Mouse (Mus musculus) embryonic facial prominence, embryonic 10.5 days (tissue): ENCODE results near the gene Fam19a3. TPM values are rescaled to one million over a fixed set of nuclear protein-coding genes. Genes with fewer than 3 reads are reported as not detected.
"Not testable (repeated sequence)": the region's sequence is repeated elsewhere in the genome, so short reads cannot be mapped to it uniquely, and the experiment has no call there.

Experiments used
- DNase-seq: peaks from one replicate; pipeline ENCODE4 v3.0.0-alpha.2; 2017; ENCODE audit warnings: low spot score
- H3K27ac ChIP-seq: fragments of 300-500 bp; sonication (generic); replicated peaks from 2 replicates; pipeline ENCODE4 v1.5.1; 2016; ENCODE audit warnings: mild to moderate bottlenecking
- H3K27me3 ChIP-seq: fragments of 300-500 bp; sonication (generic); replicated peaks from 2 replicates; pipeline ENCODE4 v1.6.1; 2016; ENCODE audit warnings: low read depth, mild to moderate bottlenecking; ENCODE audit not compliant: poor library complexity, severe bottlenecking
- H3K36me3 ChIP-seq: fragments of 300-500 bp; sonication (generic); replicated peaks from 2 replicates; pipeline ENCODE4 v1.6.1; 2016; ENCODE audit warnings: mild to moderate bottlenecking, moderate library complexity
- H3K4me1 ChIP-seq: fragments of 300-500 bp; sonication (generic); 2 replicates; pipeline ENCODE4 v1.6.1; 2016
- H3K4me3 ChIP-seq: fragments of 300-500 bp; sonication (generic); 2 replicates; pipeline ENCODE4 v1.5.1; 2016; ENCODE audit warnings: mild to moderate bottlenecking, moderate library complexity
- H3K9me3 ChIP-seq: fragments of 300-500 bp; sonication (generic); 2 replicates; pipeline ENCODE4 v1.6.1; 2016; ENCODE audit warnings: mild to moderate bottlenecking
- WGBS: fragments of 180-500 bp; shearing (Covaris S2); methylation state at CpG from one replicate; pipeline ENCODE4 v1.1.7; 2016; 5-methylcytosine and 5-hydroxymethylcytosine counted together
- polyA plus RNA-seq: library from polyadenylated mRNA; unstranded; fragments of >200 nt; fragmentation: Nextera tagmentation; extraction: Ambion mirVana; gene quantifications from 2 replicates; pipeline ENCODE4 v1.2.1, GENCODE M21; 2016

Gene Fam19a3
- 0.04 and 0.10 TPM in 2 replicates for polyA plus RNA-seq

DNA sequence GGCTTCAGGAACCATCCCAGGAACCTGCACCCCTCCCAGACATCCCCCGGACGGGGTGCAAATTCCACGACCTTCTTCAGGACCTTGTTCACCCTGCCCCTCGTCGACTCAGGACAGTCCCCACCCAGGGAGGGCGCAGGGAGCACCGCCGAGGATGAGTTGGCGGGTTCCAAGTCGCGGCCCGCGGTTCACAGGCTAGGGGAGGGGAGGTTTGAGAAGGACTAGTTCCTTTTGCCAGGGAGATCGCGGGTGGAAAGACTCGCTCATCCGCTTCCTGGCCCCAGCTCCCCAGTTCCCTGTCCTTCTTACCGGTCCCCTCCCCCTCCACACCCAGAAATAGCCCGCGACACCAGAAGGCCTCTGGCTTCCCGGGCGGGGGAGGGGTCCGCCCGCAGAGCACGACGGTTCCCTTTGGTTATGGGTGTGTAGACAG is at the start of gene Fam19a3:
Fam19a3 (minus strand) TSS at position 370 of the 433 bp plus-strand sequence.
- Histone ChIP-seq H3K27ac (no peak within 1 kb of the TSS; the same call in 1 of the 2 replicates), H3K4me3 (peak within 1 kb of the TSS; percentile 64), H3K9me3 (no peaks in the 10 kb centered on the region), H3K4me1 (peaks cover 31% of the 10 kb centered on the region), H3K27me3 (peaks cover 100% of the 10 kb centered on the region), H3K36me3 (no peaks in the 10 kb centered on the region)
- DNase-seq = peak; percentile 39
- WGBS = under 1% methylated on average over 26 of the region's 26 CpGs

DNA sequence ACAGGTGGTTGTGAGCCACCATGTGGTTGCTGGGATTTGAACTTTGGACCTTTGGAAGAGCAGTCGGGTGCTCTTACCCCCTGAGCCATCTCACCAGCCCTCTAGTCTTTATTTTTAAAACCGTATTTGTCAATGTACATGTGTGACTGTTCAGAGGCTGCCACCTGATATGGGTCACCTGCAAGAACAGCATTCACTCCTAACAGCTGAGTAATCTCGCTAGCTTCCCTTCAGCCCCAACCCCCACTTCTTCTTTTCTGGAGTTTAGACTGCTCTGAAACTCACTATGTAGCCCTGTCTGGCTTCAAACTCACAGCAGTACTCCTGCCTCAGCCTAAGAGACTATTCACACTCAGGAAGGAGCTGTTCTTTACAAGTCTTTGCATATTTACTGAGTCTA is 40.8 kb upstream of the Fam19a3 start:
- Histone ChIP-seq H3K4me1 (peaks cover 15% of the 10 kb centered on the region), H3K27ac (no peak overlapping the region), H3K4me3 (no peak overlapping the region), H3K27me3 (no peaks in the 10 kb centered on the region), H3K9me3 (no peaks in the 10 kb centered on the region), H3K36me3 (peaks cover 42% of the 10 kb centered on the region)
- WGBS = 76% methylated on average over 3 of the region's 3 CpGs
- no peak for DNase-seq

DNA sequence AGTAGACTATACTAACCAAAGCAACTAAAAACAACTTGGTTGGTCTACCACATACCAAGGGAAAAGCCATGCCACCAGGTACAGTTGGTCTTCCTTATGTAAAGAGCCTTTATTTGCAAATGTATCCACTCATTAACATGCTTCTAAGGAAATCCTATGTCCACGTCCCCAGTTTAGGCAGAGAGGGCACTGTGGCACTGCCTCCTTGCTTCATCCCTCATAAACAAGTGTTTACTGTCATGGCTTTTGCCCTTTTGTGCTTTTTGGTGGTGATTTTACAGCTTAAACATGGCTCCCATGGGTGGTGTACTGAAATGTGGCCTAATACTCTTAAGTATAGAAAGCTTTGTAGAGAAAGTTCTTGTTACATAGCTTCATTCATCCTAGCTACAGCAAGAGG is 38.8 kb upstream of the Fam19a3 start:
- no peak for DNase-seq
- H3K27me3 ChIP-seq = no peaks in the 10 kb centered on the region
- no peak overlapping the region for H3K27ac ChIP-seq
- WGBS = 58% methylated on average over 1 of the region's 1 CpGs
- peaks cover 23% of the 10 kb centered on the region for H3K36me3 ChIP-seq
- H3K9me3 ChIP-seq = no peaks in the 10 kb centered on the region
- H3K4me3 ChIP-seq = no peak overlapping the region
- peaks cover 27% of the 10 kb centered on the region for H3K4me1 ChIP-seq

DNA sequence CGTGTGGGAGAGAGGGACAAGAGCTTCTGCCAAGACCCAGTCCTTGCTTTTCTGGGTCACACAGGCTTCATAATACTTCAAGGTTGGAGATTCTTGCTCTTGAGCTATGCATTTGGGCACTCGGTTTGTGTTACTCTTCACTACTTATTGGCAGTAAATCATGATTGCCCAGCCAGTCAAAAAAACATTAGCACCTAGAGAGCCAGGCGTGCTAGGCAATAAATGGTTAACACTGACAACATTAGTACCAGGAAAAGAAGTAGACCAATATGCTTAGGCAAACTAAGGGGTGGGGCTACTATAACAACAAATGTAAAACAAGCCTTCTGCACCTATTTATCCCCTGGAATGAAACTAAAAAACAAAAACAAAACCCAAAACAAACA is 37.1 kb upstream of the Fam19a3 start:
- Histone ChIP-seq H3K27ac (peak overlapping the region; percentile 95), H3K4me1 (peaks cover 27% of the 10 kb centered on the region), H3K27me3 (no peaks in the 10 kb centered on the region), H3K36me3 (peaks cover 18% of the 10 kb centered on the region), H3K9me3 (no peaks in the 10 kb centered on the region), H3K4me3 (peak overlapping the region; percentile 91)
- 6% methylated on average over 3 of the region's 3 CpGs for WGBS
- no peak for DNase-seq

DNA sequence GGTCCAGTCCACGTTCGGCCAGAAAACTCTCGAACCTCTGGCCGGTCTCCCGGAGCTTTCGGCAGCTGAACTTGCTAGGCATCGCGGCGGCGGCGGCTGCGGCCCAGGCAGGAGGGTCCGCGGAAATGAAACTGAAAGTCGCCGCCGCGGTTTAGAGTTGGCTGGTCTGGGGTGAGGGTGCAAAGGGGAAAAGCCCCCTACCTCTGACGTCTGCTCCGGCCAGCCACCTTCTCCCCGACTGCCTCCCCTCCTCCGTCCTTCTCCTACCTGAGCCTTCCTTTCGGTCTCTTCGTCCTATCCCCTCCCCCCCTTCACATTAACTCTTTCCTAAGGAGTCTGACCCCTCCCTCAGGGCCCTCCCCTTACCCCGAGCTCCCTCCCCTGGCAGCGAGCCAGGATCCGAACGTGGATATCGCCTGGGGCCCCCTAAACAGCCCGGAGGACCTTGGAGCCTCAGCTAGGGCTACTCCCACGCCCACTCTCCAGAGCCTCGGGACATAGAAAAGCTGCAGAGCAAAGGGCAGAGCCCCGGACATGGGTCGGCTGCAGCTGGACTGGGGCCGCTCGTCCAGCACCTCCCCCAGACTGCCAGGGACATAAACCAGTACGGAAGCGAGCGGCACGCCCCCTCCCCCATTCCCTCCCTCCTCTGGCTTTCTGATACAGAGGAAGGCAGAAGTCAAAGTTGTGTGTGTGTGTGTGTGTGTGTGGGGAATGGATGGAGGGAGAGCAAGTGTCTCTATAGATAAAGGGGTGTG is 36.5 kb upstream of the Fam19a3 start, which contains the start of gene Mov10:
Mov10 (minus strand) TSS at position 573 of the 758 bp plus-strand sequence.
- Histone ChIP-seq H3K36me3 (peaks cover 18% of the 10 kb centered on the region), H3K27me3 (no peaks in the 10 kb centered on the region), H3K9me3 (no peaks in the 10 kb centered on the region), H3K27ac (peak within 1 kb of the TSS; percentile 95), H3K4me3 (peak within 1 kb of the TSS; percentile 91), H3K4me1 (peaks cover 27% of the 10 kb centered on the region)
- WGBS = under 1% methylated on average over 40 of the region's 40 CpGs
- DNase-seq = peak; percentile 84

DNA sequence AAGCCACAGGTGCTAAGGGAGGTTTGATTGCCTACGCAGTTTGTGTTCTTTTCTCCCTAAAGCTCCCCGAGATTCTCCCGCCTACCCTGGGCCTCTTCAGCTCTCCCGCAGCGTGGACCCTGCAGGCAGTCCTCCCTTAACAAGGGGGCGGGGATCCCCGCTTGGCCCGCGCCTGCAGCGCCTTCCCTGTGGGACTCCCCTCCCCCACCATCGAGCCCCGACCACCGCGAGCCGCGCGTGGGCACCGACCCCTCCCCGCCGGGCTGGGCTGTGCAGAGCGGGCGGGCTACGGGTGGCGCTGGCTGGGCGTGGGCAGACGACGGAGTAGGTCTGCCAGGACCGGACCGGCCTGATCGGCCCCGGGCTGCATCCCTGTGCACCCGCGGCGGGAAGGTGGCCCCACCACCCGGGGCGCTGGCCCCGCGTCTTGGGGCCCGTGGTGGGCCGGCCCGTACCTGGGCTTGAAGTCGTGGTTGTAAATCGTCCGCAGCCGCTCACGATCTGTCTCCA is 35.9 kb upstream of the Fam19a3 start:
- Histone ChIP-seq H3K27me3 (no peaks in the 10 kb centered on the region), H3K4me3 (peak overlapping the region; percentile 91), H3K4me1 (peaks cover 27% of the 10 kb centered on the region), H3K27ac (peak overlapping the region; percentile 95), H3K36me3 (peaks cover 15% of the 10 kb centered on the region), H3K9me3 (no peaks in the 10 kb centered on the region)
- under 1% methylated on average over 46 of the region's 46 CpGs for WGBS
- DNase-seq = peak; percentile 78

DNA sequence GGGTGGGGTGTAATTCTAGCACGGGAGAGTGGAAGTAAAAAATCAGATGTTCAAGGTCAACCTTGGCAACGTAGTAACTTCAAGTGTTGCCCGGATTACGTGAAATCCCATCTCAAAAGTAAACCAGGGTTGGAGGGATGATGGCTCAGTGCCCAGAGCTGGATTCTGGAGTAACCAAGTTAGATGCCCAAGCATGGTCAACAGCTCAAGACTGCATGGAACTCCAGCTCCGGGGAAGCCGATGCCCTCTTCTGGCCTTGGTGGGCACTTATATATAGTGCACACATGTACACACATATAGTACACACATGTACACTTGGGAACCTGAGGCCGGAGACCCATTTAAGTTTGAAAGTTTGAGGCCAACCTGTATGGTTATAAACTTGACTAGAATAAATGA is 34.5 kb upstream of the Fam19a3 start:
- WGBS = 94% methylated on average over 7 of the region's 7 CpGs
- H3K4me3 ChIP-seq = no peak overlapping the region
- no peak for DNase-seq

DNA sequence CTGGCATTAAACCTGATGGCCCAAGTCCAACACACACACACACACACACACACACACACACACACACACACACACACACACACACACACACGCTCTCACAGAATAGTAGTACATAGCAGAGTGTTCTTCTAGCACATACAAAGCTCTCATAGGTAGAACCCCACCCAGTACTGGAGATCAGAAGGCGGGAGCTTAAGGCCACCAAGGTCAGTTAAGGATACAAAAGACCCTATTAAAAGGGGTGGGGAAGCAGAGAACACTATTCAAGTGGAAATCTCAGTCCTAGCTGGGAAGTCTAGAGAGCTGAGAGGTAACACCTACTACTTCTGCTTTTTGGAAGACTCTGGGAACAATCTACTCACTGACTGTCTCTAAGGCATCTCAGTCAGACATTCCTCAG is 33.7 kb upstream of the Fam19a3 start:
- Histone ChIP-seq H3K36me3 (peaks cover under 1% of the 10 kb centered on the region), H3K27me3 (no peaks in the 10 kb centered on the region), H3K4me3 (no peak overlapping the region), H3K9me3 (no peaks in the 10 kb centered on the region), H3K4me1 (peaks cover 27% of the 10 kb centered on the region), H3K27ac (no peak overlapping the region)
- 85% methylated on average over 2 of the region's 2 CpGs for WGBS
- DNase-seq = no peak

More for the DNA sequence above, 34.5 kb upstream of the Fam19a3 start:
- peaks cover 8% of the 10 kb centered on the region for H3K36me3 ChIP-seq
- H3K9me3 ChIP-seq = no peaks in the 10 kb centered on the region
- H3K27ac ChIP-seq = no peak overlapping the region
- H3K27me3 ChIP-seq = no peaks in the 10 kb centered on the region
- H3K4me1 ChIP-seq = peaks cover 27% of the 10 kb centered on the region

DNA sequence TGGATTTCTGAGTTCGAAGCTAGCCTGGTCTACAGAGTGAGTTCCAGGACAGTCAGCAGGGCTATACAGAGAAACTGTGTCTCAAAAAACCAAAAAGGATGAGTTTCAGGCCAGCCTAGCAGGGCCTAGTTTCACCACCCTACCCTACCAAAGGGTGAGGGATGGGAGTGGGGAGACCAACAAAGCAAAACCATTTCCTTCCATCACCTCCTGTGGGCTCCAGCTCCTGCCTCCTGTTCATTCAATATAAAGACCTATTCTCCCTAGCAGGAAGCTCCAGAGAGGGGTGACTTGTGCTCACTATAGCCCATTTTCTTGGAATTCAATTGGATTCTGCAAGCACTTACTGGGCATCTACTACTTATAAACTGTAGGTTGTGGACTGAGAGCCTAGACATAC is 33.1 kb upstream of the Fam19a3 start:
- DNase-seq = no peak
- H3K9me3 ChIP-seq = no peaks in the 10 kb centered on the region
- H3K27me3 ChIP-seq = no peaks in the 10 kb centered on the region
- no peaks in the 10 kb centered on the region; the same call in 1 of the 2 replicates for H3K36me3 ChIP-seq
- no peak overlapping the region for H3K4me3 ChIP-seq
- 96% methylated on average over 1 of the region's 1 CpGs for WGBS
- no peak overlapping the region for H3K27ac ChIP-seq
- peaks cover 27% of the 10 kb centered on the region for H3K4me1 ChIP-seq

DNA sequence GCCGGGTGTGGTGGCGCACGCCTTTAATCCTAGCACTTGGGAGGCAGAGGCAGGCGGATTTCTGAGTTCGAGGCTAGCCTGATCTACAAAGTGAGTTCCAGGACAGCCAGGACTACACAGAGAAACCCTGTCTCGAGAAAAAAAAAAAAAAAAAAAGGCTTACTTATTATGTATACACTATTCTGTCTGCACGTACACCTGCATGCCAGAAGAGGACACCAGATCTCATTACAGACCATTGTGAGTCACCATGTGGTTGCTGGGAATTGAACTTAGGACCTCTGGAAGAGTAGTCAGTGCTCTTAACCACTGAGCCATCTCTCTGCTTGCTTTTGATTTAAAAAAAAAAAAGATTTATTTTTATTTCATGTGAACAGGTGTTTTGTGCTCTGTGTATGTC is 31.6 kb upstream of the Fam19a3 start:
- H3K4me3 ChIP-seq, H3K36me3 ChIP-seq, H3K9me3 ChIP-seq, H3K27me3 ChIP-seq, DNase-seq, H3K27ac ChIP-seq: not testable (repeated sequence)
- peaks cover 17% of the 10 kb centered on the region for H3K4me1 ChIP-seq
- 90% methylated on average over 7 of the region's 7 CpGs for WGBS

DNA sequence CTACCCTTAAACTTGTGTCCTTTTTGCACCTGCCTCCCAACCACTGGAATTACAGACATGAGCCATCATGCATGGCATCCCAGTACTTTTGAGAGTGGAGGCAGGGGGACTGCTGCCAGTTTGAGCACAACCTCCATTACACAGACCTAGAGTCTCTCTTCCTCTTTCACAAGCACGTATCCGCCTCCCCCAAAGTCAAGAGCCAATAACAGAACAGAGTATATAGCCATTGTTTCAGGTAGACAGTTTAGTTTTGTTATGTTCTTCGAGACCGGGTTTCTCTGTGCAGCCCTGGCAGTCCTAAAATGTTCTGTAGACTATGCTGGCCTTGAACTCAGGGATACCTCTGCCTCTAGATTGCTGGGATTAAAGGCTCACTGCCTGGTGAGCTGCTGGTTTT is 30.6 kb upstream of the Fam19a3 start:
- peaks cover 10% of the 10 kb centered on the region for H3K4me1 ChIP-seq
- no peaks in the 10 kb centered on the region; the same call in 1 of the 2 replicates for H3K36me3 ChIP-seq
- no peak for DNase-seq
- no peak overlapping the region for H3K4me3 ChIP-seq
- H3K27me3 ChIP-seq = no peaks in the 10 kb centered on the region
- 83% methylated on average over 4 of the region's 4 CpGs for WGBS
- no peak overlapping the region for H3K27ac ChIP-seq
- H3K9me3 ChIP-seq = no peaks in the 10 kb centered on the region

DNA sequence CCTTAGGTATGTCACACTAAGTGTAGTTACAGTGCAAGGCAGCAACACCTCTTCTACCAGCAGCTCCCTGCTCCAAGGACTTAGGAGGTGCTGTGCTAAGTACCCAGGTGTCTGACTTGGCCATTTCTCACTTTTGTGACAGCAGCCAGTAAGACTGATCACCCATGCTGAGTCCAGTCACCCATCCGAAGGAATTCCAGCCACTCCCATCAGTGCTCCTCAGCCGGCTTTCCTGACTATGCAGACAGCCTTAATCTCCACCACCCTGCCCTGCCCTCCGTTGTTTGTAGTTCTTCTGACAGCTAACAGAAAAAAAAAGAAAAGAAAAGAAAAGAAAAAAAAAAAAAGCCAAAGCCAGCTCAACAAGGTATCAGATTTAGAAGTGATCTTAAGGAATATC is 30.1 kb upstream of the Fam19a3 start:
- DNase-seq = no peak
- Histone ChIP-seq H3K9me3 (no peaks in the 10 kb centered on the region), H3K4me1 (peaks cover 5% of the 10 kb centered on the region), H3K36me3 (no peaks in the 10 kb centered on the region; the same call in 1 of the 2 replicates), H3K27me3 (no peaks in the 10 kb centered on the region), H3K27ac (no peak overlapping the region), H3K4me3 (no peak overlapping the region)
- 23% methylated on average over 3 of the region's 3 CpGs for WGBS

DNA sequence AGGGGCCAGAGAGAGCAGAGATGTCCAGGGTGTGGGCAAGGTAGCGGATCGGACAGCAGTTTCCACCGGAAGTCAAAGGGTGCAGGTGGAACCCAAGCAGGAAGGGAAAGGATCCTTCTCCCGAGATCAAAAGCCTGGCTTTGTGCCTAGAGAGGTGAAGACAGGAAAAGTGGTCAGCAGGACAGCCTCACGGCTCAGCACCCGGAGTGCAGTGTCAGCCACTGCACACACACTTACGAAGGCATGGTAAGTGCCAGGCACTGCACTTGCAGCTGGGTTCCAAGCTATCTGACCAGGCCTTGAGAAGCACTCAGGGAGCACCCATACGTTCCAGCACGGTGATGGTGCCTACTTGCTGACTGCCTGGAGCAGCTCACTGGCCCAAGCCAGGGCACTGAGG is 23.9 kb upstream of the Fam19a3 start:
- H3K4me1 ChIP-seq = 0 out of 2 replicates have a peak, but pooled peaks cover 2% of the 10 kb centered on the region
- no peaks in the 10 kb centered on the region for H3K9me3 ChIP-seq
- no peaks in the 10 kb centered on the region for H3K27me3 ChIP-seq
- H3K27ac ChIP-seq = no peak overlapping the region
- H3K36me3 ChIP-seq = peaks cover 48% of the 10 kb centered on the region
- DNase-seq = no peak
- 79% methylated on average over 9 of the region's 9 CpGs for WGBS
- no peak overlapping the region for H3K4me3 ChIP-seq
